Mouse (Mus musculus): ENCODE measurements at regions not wholly inside any gene's neighbourhood (a gene's known extent, or its start where the extent isn't known, plus 50 kb on each side); places are given as distances from the start of the nearest gene placed in this dataset.

DNA sequence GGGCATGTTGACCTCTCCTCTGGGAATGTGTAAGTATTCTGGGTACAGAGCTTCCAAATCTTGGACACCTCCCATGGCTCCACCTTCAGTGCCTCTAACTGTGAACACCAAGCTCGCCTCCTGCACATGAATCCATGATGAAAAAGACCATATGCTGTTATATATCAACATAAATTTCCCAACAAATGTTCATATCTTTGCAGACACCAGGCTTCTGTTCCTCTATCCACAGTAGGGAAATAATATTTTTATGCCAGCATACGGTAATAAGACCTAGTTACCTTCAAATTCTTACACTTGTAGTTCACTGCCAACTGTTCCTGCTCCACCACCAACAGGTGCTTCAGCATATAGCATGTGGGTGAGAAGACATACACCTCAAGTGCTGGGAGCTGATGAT, 63.5 kb downstream of the Gm10192 start:
- TF ChIP-seq CTCF (IDR thresholded peaks at IDR 0.05; ENCODE audit: insufficient read depth, low read depth, low read length) = no peak
- no peak for TF ChIP-seq POLR2A (IDR thresholded peaks at IDR 0.05; ENCODE audit: insufficient read depth, low read depth, low read length)

Measured in olfactory bulb, adult 2 months (tissue).